Mouse (Mus musculus): ENCODE measurements around the gene Vcp.
A peak's percentile ranks its signal among the peaks of the same experiment; 100 is the strongest.

The Vcp gene

DNA sequence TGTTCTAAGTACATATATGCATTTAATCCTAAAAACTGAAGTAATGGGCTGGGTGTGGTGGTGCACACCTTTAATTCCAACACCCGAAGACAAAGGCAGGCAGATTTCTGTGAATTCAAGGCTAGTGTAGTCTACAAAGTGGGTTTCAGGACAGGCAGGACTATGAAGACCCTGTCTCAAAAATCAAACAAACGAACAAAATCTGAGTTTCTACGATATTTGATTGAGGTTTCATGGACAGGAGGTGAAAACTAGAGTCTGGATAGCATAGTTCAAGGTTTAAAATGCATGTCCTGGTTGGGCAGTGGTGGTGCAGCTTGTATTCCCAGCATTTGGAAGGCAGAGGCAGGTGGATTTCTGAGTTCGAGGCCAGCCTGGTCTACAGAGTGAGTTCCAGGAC, 31.0 kb downstream of the Vcp start, which contains the start of gene 1700022I11Rik:
Gene 1700022I11Rik, plus strand, starts transcription at position 301 of the 400 bp plus-strand sequence.
- DNase-seq (ENCODE audit: low read depth) = no peak

- DNase-seq (ENCODE audit: low read depth) = peak; percentile 79
These were observed 35.1 kb downstream of the Vcp start for GRCm38 (mm10) chr4:42965039-42965719.

DNA sequence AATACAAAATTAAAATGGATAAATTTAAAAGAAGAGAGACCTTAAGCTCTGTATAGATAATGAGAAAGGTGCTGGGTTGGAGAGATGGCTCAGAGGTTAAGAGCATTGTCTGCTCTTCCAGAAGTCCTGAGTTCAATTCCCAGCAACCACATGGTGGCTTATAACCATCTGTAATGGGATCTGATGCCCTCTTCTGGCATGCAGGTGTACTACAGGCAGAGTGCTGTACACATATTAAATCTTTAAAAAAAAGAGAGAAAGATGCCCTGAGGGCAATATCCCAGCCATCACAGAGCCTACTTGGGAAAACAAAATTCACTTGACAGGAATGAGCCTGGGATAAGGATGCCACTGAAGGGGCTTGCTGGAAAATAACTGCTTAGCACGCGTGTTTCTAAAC, 36.8 kb downstream of the Vcp start:
- no peak for DNase-seq (ENCODE audit: low read depth)

- DNase-seq (ENCODE audit: low read depth) = no peak
These were observed 38.7 kb downstream of the Vcp start for GRCm38 (mm10) chr4:42961592-42961991.

DNA sequence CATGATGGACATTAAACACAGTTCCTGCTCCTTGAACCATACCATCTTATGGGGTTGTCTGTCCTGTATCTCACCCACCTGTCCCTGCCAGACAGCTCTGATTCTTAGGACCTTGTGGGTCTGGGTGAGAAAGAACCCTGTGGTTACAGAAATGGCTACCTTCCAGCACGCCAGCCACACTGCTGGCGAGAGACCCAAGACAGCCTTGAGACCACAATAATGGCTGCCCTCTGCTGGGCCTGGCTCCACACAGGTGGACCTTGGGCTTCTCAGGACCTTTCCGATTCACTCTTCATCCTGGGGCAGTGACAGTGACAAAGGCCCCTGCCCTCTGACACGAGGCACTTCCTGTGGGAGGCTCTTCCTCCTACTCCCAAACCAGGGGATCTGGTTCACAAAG, 40.9 kb downstream of the Vcp start:
- DNase-seq (ENCODE audit: low read depth) = no peak

GRCm38 (mm10) chr4:42958942-42959341, 41.4 kb downstream of the Vcp start:
- DNase-seq (ENCODE audit: low read depth) = no peak

DNA sequence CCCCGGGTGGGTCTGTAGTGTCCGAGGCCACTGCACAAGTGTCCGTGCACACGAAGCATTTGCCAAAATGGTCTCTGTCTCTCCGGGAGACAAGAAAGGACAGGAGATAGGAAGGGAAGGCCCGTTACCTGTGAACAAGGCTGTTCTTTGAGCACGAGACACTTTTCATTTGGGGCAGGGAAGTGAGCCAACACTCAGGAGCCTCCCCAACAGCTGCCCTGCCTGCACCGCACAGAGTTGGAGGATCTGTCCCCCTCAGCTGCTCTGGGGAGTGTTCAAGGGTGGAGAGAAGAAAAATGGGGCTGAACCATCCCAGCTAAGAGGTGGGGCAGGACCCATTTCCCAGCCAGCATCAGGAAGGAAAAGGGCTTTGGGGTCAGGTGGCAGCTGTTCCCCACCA, 42.3 kb downstream of the Vcp start:
- DNase-seq (ENCODE audit: low read depth) = no peak

DNA sequence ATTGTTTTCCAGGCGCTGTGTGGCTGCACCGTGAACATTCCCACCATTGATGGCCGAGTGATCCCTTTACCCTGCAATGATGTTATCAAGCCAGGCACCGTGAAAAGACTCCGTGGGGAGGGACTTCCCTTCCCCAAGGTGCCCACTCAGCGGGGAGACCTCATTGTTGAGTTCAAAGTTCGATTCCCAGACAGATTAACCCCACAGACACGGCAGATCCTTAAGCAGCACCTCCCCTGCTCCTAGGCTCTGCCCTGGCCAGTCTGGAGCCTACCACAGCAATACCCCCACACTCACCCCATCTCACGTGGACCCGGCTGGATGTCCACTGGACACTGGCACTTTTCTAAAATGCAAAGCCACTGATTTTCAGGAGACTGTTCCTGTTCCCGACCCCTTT, 43.0 kb downstream of the Vcp start:
- DNase-seq (ENCODE audit: low read depth) = no peak

GRCm38 (mm10) chr4:42956581-42956980, 43.7 kb downstream of the Vcp start:
- DNase-seq (ENCODE audit: low read depth) = no peak

- DNase-seq (ENCODE audit: low read depth) = no peak
These were observed 45.1 kb downstream of the Vcp start for GRCm38 (mm10) chr4:42955200-42955599.

DNA sequence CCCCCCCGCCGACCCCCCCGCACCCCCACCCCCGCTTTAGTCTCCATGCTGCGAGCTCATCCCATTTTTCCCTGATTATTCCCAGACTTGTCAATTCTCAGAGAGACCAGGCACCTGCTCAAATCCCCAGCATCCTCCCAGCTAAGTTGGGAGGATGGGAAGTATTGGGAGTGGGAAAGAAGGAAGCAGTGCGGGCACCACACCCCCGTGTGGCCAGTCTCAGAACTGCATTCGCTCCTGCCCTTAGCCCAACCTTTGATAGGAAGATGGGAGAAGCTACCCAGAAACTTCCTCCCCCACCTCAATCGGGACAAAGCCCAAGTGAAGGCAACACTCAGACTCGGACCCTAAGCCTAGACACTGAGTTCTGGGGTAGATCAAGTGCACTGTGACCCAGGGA, 46.0 kb downstream of the Vcp start:
- no peak for DNase-seq (ENCODE audit: low read depth)

- no peak for DNase-seq (ENCODE audit: low read depth)
These were observed 46.7 kb downstream of the Vcp start for GRCm38 (mm10) chr4:42953435-42954094.

DNA sequence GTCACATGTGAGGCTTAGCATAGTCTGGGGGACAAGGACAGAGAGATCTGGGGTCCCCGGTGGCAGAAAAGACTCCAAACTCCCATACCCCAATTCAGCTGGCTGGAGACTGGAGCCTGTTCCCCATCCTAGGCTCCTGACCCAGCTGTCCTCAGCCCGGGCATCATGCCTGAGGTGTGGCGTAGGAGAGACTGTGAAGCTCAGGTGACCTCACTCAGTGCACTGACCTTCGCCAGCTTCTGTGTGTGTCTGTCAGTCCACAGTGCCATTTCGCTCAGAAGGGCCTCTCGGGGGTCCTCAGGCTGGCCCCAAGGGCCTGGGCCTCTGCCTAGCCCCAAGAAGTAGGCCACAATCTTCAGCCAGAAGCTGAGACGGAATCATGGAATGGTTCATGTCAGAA, 47.7 kb downstream of the Vcp start:
- no peak for DNase-seq (ENCODE audit: low read depth)

DNA sequence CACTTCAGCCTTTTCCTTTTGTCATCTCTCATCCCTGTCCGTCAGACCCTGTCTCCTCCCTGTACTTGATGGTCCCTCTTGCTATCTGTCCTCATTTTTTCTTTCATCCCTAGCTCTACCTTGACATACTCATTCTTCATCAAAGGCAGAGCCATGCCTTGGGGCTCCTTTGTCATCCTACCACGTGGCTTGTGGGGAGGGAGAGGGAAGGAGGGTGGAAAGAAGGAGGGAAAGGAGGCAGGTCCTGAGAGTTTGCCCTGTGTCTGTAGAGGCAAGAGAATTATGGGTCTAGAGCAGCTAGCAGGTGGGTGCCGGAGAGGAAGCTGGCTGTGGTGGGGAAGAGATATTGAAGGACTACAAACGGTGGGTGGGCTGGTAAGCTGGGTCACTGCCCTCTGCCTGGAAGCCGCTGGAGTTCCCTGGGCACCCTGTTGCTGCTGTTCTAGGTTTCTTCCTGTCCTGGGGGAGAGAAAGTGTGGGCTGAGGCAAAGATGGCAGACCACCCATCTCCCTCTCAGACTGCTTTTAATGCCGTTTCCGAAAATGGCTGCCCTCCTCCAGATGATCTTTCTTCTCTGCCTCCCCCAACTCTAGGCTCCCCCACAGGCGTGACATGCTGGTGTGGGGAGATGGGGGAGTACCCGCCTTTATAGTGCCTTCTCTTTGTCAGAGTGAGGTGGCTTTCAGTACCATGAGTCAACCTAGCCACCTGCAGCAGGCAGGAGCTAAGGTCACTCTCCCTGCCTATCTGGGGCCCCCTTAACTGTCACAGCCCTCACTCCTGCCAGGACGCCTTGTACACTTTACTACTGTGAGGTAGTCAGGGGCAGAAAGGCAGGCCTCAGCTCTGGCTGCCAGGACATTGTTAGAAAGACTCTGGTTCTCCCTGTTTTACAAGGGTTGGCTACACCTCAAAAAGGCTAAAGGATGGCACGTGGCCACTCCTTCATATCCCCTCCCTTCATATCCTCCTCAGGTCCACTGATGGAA, 48.8 kb downstream of the Vcp start:
- no peak for DNase-seq (ENCODE audit: low read depth)

- peak; percentile 79 for DNase-seq (ENCODE audit: low read depth)
These were observed 50.2 kb downstream of the Vcp start for GRCm38 (mm10) chr4:42950065-42950558.

- peak; percentile 78 for DNase-seq (ENCODE audit: low read depth)
These were observed 50.6 kb downstream of the Vcp start, which contains the start of gene Dnajb5 for GRCm38 (mm10) chr4:42949676-42950051. Gene Dnajb5, plus strand, starts transcription at chr4:42949814.

GRCm38 (mm10) chr4:42949051-42949675, 51.1 kb downstream of the Vcp start:
- no peak for DNase-seq (ENCODE audit: low read depth)

DNA sequence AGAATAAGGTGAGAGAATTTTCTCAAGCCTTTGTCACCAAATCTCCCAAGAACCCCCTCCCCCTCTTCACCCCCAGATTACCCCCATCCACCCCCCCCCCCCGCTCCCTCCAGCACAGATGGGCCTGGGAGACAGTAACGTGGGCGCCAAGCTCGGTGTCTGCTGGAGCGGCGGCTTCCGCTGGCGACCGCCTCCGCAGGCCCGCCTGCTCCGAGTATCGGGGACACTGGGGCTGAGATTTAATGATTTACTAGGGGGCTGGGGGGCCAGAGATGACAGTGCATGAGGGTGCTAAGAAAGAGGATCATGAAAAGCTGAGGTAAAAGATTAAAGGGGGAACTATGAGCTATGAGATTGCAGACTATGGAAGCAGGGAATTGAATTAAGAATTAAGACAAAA, 51.8 kb downstream of the Vcp start:
- no peak for DNase-seq (ENCODE audit: low read depth)

DNA sequence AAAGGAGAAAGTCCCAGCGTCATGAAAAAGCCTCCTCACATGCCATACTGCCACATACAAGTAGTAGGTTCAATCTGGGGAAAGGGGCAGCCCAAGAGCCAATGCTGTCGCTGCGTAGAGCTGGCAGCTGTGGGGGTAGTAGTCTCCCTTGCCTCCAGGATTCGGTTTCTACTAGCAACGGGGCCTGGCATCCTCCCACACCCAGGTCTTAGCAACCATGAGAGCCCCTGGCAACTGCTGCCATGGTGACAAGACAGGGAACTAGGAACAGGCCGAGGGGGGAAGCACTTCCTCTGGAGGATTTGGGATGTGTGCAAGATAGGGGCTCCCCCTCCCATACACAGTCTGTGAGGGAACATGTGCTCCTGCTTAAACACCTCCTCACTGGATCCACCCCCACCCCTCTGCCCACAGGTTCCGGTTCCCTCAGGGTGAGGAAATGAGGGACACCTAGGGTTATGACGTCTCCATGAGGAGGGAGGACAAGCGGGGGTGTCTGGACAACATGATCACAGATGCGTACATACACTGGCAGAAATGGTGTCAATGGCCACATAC, 53.5 kb downstream of the Vcp start:
- no peak for DNase-seq (ENCODE audit: low read depth)

GRCm38 (mm10) chr4:42945952-42946351, 54.4 kb downstream of the Vcp start:
- no peak for DNase-seq (ENCODE audit: low read depth)

- no peak for DNase-seq (ENCODE audit: low read depth)
These were observed 54.9 kb downstream of the Vcp start for GRCm38 (mm10) chr4:42945445-42945844.

DNA sequence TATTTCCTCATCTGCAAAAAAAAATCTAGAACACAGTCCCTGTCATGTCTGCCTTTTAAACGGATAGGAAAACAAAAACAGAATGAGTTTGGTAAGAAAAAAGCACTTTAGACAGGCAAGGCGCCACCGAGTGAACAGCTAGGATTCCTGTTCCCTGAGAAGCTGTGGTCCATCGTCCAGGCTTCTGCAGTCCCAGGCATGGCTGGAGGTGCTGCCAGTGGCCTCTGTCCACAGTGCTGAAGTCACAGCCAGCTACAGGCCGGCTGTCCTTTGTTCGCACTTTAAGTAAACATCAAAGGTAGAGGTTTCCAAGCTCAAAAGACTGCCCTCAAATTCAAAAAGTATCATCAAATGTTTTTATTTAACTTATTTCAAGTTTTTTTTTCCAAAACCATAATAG, 55.3 kb downstream of the Vcp start:
- no peak for DNase-seq (ENCODE audit: low read depth)

Data from c-Kit-positive CD71-negative TER-119-negative erythroid progenitor cells, embryonic 14.5 days (primary cell).